In the genomic region with DNA sequence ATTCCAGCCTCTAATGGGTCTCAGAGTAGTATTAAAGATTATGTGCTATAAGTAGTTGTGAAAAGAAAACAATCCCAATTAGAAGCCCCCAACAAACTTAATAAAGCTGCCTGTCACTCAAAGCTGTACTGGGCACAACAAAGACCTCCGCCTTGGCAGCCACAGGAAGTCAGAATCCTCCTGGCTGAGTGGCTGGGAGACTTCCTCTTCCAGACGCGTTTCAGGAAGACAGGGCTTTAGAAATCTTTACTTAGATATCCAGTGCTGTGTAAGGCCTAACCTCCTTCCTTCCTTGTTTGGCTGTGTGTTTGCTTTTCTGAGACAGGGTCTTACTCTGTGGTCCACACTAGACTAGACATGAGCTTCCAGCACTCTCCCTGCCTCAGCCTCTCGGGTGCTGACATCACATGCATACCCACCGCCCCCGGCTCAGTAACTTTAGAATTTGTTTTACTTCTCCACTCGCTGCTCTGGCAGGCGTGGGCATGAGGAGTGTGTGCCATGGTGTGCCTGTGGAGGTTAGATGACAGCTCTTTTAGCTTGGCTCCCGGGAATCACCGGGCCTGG, we compare ENCODE assay signal across 16 mouse cellular contexts. TPM values are rescaled to one million over a fixed set of nuclear protein-coding genes. Genes with fewer than 3 reads are reported as not detected.
DNase-seq lines count a peak whose midpoint lies in the region; ATAC-seq and TF ChIP-seq lines count a peak whose summit lies in the region.
"Had no signal": no experiment of that assay in that cellular context is flagged by ENCODE, and none has a peak within 500 bp of the region (broad histone marks: within the 10 kb centered on the region; RNA-seq: fewer than 3 reads in every experiment).

No protein-coding gene starts in this region.

- no peaks in the 10 kb centered on the region for H3K27me3 ChIP-seq in hindbrain, embryonic 13.5 days
- H3K27me3 ChIP-seq in hindbrain, postnatal 0 days (ENCODE audit: insufficient read depth, low read length) = no peaks in the 10 kb centered on the region
- no peaks in the 10 kb centered on the region for H3K27me3 ChIP-seq in liver, embryonic 13.5 days
- H3K27me3 ChIP-seq in liver, embryonic 11.5 days (replicated peaks; ENCODE audit: control insufficient read depth, insufficient read depth, low read length) = no peaks in the 10 kb centered on the region
- H3K27me3 ChIP-seq in heart, postnatal 0 days (ENCODE audit: control insufficient read depth, insufficient read depth, low read length) = no peaks in the 10 kb centered on the region
- H3K27me3 ChIP-seq: embryonic facial prominence, embryonic 15.5 days had no signal

- H3K9ac ChIP-seq in hindbrain, embryonic 13.5 days = no peak overlapping the region
- H3K9ac ChIP-seq in hindbrain, postnatal 0 days (replicated peaks; ENCODE audit: low read length) = no peak overlapping the region
- H3K9ac ChIP-seq in liver, embryonic 13.5 days = no peak overlapping the region
- H3K9ac ChIP-seq in liver, embryonic 11.5 days (ENCODE audit: low read depth, low read length) = no peak overlapping the region
- H3K9ac ChIP-seq in heart, postnatal 0 days (replicated peaks; ENCODE audit: low read depth, low read length) = no peak overlapping the region; the same call in 1 of the 2 replicates
- H3K9ac ChIP-seq: embryonic facial prominence, embryonic 15.5 days had no signal

- H3K4me2 ChIP-seq in hindbrain, embryonic 13.5 days = no peak overlapping the region
- no peak overlapping the region for H3K4me2 ChIP-seq in hindbrain, postnatal 0 days (ENCODE audit: low read depth, low read length)
- no peak overlapping the region for H3K4me2 ChIP-seq in liver, embryonic 13.5 days
- no peak overlapping the region for H3K4me2 ChIP-seq in liver, embryonic 11.5 days
- no peak overlapping the region for H3K4me2 ChIP-seq in heart, postnatal 0 days (ENCODE audit: low read depth, low read length)
- H3K4me2 ChIP-seq: embryonic facial prominence, embryonic 15.5 days; midbrain, embryonic 11.5 days had no signal

- DNase-seq in hindbrain, postnatal 0 days (ENCODE audit: low spot score) = no peak
- no peak for DNase-seq in liver, embryonic 13.5 days
- no peak for DNase-seq in liver, embryonic 11.5 days (ENCODE audit: low spot score)
- DNase-seq in heart, postnatal 0 days (ENCODE audit: low spot score) = no peak
- DNase-seq in lung, postnatal 36 days = peak; percentile 67
- DNase-seq in urinary bladder, postnatal 25 days (ENCODE audit: low spot score) = no peak
- DNase-seq in spleen, adult 18-20 months = no peak
- DNase-seq: cerebellum, adult 9-11 months; right cerebral cortex, postnatal 25 days; thymus, adult 2 months had no signal

- TF ChIP-seq EP300 in heart, postnatal 0 days (IDR thresholded peaks at IDR 0.05; ENCODE audit: low read depth) = no peak

- ATAC-seq in hindbrain, embryonic 13.5 days (ENCODE audit: low FRiP score) = no peak
- ATAC-seq in hindbrain, postnatal 0 days = no peak
- ATAC-seq in liver, embryonic 13.5 days (ENCODE audit: low read depth) = no peak
- no peak for ATAC-seq in liver, embryonic 11.5 days (replicated peaks; ENCODE audit: low FRiP score)
- ATAC-seq in heart, postnatal 0 days (ENCODE audit: insufficient read depth, low read depth) = no peak; the same call in 1 of the 2 replicates
- ATAC-seq: hindbrain, embryonic 16.5 days had no signal

- peaks cover 74% of the 10 kb centered on the region for H3K36me3 ChIP-seq in hindbrain, embryonic 13.5 days
- H3K36me3 ChIP-seq in hindbrain, postnatal 0 days (ENCODE audit: insufficient read depth, low read length) = peaks cover 37% of the 10 kb centered on the region
- no peaks in the 10 kb centered on the region for H3K36me3 ChIP-seq in liver, embryonic 13.5 days
- H3K36me3 ChIP-seq in liver, embryonic 11.5 days (ENCODE audit: control insufficient read depth, insufficient read depth, low read length) = no peaks in the 10 kb centered on the region
- H3K36me3 ChIP-seq in heart, postnatal 0 days (replicated peaks; ENCODE audit: control insufficient read depth, insufficient read depth, low read length) = peaks cover 66% of the 10 kb centered on the region

- peak overlapping the region; percentile 45; the same call in 1 of the 2 replicates for H3K27ac ChIP-seq in hindbrain, embryonic 13.5 days
- H3K27ac ChIP-seq in hindbrain, postnatal 0 days = no peak overlapping the region
- peak overlapping the region; percentile 5; the same call in 1 of the 2 replicates for H3K27ac ChIP-seq in liver, embryonic 13.5 days
- H3K27ac ChIP-seq in liver, embryonic 11.5 days (ENCODE audit: low read depth, low read length) = no peak overlapping the region
- peak overlapping the region; percentile 78 for H3K27ac ChIP-seq in heart, postnatal 0 days (ENCODE audit: low read depth)
- H3K27ac ChIP-seq: embryonic facial prominence, embryonic 15.5 days had no signal

- H3K4me3 ChIP-seq in hindbrain, embryonic 13.5 days = no peak overlapping the region
- H3K4me3 ChIP-seq in hindbrain, postnatal 0 days (ENCODE audit: low read length) = no peak overlapping the region
- no peak overlapping the region for H3K4me3 ChIP-seq in liver, embryonic 13.5 days (replicated peaks)
- H3K4me3 ChIP-seq in liver, embryonic 11.5 days (ENCODE audit: low read depth, low read length) = no peak overlapping the region
- H3K4me3 ChIP-seq in heart, postnatal 0 days (ENCODE audit: low read depth, low read length) = no peak overlapping the region
- H3K4me3 ChIP-seq: embryonic facial prominence, embryonic 15.5 days had no signal

- WGBS in hindbrain, embryonic 13.5 days = 90% methylated on average over 10 of the region's 10 CpGs
- WGBS in hindbrain, postnatal 0 days = 81% methylated on average over 10 of the region's 10 CpGs
- 40% methylated on average over 10 of the region's 10 CpGs for WGBS in liver, embryonic 13.5 days (ENCODE audit: insufficient replicate concordance)
- 58% methylated on average over 10 of the region's 10 CpGs for WGBS in liver, embryonic 11.5 days
- WGBS in heart, postnatal 0 days = 60% methylated on average over 10 of the region's 10 CpGs

- H3K9me3 ChIP-seq in hindbrain, embryonic 13.5 days = no peaks in the 10 kb centered on the region
- H3K9me3 ChIP-seq in hindbrain, postnatal 0 days (ENCODE audit: low read length) = no peaks in the 10 kb centered on the region
- H3K9me3 ChIP-seq in liver, embryonic 13.5 days (replicated peaks) = no peaks in the 10 kb centered on the region
- no peaks in the 10 kb centered on the region for H3K9me3 ChIP-seq in liver, embryonic 11.5 days (ENCODE audit: control insufficient read depth, low read length)
- H3K9me3 ChIP-seq in heart, postnatal 0 days (replicated peaks; ENCODE audit: control insufficient read depth, low read length) = no peaks in the 10 kb centered on the region
- H3K9me3 ChIP-seq: embryonic facial prominence, embryonic 15.5 days had no signal

- TF ChIP-seq CTCF in hindbrain, postnatal 0 days (IDR thresholded peaks at IDR 0.05; ENCODE audit: low read depth) = no peak
- no peak for TF ChIP-seq CTCF in heart, postnatal 0 days (IDR thresholded peaks at IDR 0.05; ENCODE audit: low read depth)

- H3K4me1 ChIP-seq in hindbrain, embryonic 13.5 days (replicated peaks) = peaks cover 11% of the 10 kb centered on the region
- H3K4me1 ChIP-seq in hindbrain, postnatal 0 days (ENCODE audit: insufficient read depth, low read length) = no peaks in the 10 kb centered on the region
- peaks cover 8% of the 10 kb centered on the region for H3K4me1 ChIP-seq in liver, embryonic 13.5 days (replicated peaks)
- 0 out of 2 replicates have a peak, but pooled peaks cover 2% of the 10 kb centered on the region for H3K4me1 ChIP-seq in liver, embryonic 11.5 days (replicated peaks; ENCODE audit: control insufficient read depth, insufficient read depth, low read length)
- peaks cover 21% of the 10 kb centered on the region for H3K4me1 ChIP-seq in heart, postnatal 0 days (ENCODE audit: control insufficient read depth, insufficient read depth)

RNA-seq across cellular contexts. Expression of a gene that starts 16.6 kb away (rescaled TPM):
- 62.9 and 66.5 TPM in 2 replicates for polyA plus RNA-seq in hindbrain, embryonic 13.5 days (2015; fragmentation: Nextera tagmentation; extraction: Ambion mirVana)
- total RNA-seq in hindbrain, postnatal 0 days (2014; rRNA removed) = 24.9 and 27.8 TPM in 2 replicates
- 35.9 and 42.4 TPM in 2 replicates for polyA plus RNA-seq in hindbrain, postnatal 0 days (2015; fragmentation: Nextera tagmentation; extraction: Ambion mirVana)
- 2.3 and 2.8 TPM in 2 replicates for polyA plus RNA-seq in liver, embryonic 13.5 days (2015; fragmentation: Nextera tagmentation; extraction: Ambion mirVana)
- 12.1 and 12.6 TPM in 2 replicates for polyA plus RNA-seq in liver, embryonic 11.5 days (2014; fragmentation: Nextera tagmentation; extraction: Ambion mirVana)
- 8.9 and 15.0 TPM in 2 replicates for total RNA-seq in heart, postnatal 0 days (2014; rRNA removed; ENCODE audit: low replicate concordance)
- polyA plus RNA-seq in heart, postnatal 0 days (2015; fragmentation: Nextera tagmentation; extraction: Ambion mirVana) = 12.6 and 13.5 TPM in 2 replicates

RNA-seq across cellular contexts. Expression of a gene that starts 30.3 kb away (rescaled TPM):
- polyA plus RNA-seq in hindbrain, embryonic 13.5 days (2015; fragmentation: Nextera tagmentation; extraction: Ambion mirVana) = not detected in 2 replicates
- total RNA-seq in hindbrain, postnatal 0 days (2014; rRNA removed) = not detected in 2 replicates
- polyA plus RNA-seq in hindbrain, postnatal 0 days (2015; fragmentation: Nextera tagmentation; extraction: Ambion mirVana) = not detected in 2 replicates
- not detected in 2 replicates for polyA plus RNA-seq in liver, embryonic 13.5 days (2015; fragmentation: Nextera tagmentation; extraction: Ambion mirVana)
- polyA plus RNA-seq in liver, embryonic 11.5 days (2014; fragmentation: Nextera tagmentation; extraction: Ambion mirVana) = not detected in 2 replicates
- total RNA-seq in heart, postnatal 0 days (2014; rRNA removed; ENCODE audit: low replicate concordance) = not detected in 2 replicates
- polyA plus RNA-seq in heart, postnatal 0 days (2015; fragmentation: Nextera tagmentation; extraction: Ambion mirVana) = not detected in 2 replicates
- total RNA-seq: adrenal gland, postnatal 4 days had no signal
- polyA plus RNA-seq: embryonic facial prominence, embryonic 15.5 days; hindbrain, embryonic 16.5 days; midbrain, embryonic 11.5 days; neural tube, embryonic 14.5 days; thymus, adult 2 months had no signal

Comparison
In these comparisons a context has a peak if more than half of its experiments do, and no peak if none do; other contexts are left out.
1. H3K27ac ChIP-seq: peak in hindbrain, embryonic 13.5 days (single experiment), liver, embryonic 13.5 days (single experiment) and heart, postnatal 0 days (single experiment); none in hindbrain, postnatal 0 days (single experiment) and liver, embryonic 11.5 days (single experiment).